Mouse (Mus musculus): ENCODE data around the gene Arl9.
"Not testable (repeated sequence)": the region's sequence is repeated elsewhere in the genome, so short reads cannot be mapped to it uniquely, and the experiment has no call there.

The Arl9 gene

DNA sequence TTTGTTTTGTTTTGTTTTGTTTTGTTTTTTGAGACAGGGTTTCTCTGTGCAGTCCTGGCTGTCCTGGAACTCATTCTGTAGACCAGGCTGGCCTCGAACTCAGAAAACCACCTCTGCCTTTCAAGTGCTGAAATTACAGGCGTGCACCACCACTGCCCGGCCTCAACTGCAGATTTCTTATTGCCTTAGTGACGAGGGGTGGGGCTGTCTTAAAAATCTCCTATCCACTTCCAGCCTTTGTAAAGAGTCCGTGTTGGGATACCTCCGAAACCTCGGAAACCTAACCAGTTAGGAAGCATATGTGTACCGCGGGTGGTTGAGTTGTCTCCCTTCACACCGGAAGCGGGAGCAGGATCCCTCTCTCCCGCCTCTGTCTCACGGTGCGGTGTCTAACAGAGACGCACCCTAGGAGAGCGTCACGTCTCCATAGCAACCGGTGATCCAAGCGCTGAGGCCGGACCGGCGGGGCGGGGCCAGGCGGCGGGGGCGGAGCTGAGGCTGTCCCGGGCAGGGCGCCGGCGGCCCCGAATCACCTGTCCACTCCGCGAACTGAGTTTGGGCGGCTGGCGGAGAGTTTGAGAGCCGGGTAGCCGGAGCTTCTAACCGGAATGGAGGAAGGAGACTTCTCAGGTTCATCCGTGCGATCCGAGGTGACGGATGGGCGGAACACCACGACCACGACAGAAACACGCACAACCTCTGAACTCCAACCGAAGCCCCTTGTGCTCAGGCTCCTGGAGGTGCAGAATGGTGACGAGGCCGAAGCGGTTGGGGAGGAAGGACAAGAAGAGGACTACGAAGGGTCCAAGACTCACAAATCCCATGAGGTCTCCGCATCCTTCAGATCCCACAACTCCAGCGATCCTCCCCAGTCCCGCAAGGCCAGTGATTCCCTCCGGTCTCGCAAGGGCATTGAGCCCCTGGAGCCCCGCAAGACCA lies 12.0 kb downstream of the Arl9 start, which contains the start of gene Thegl:
TSS of gene Thegl (plus strand) at position 480 of the 939 bp plus-strand sequence.
- DNase-seq (ENCODE audit: low read depth, low spot score), result peak; percentile 37

DNA sequence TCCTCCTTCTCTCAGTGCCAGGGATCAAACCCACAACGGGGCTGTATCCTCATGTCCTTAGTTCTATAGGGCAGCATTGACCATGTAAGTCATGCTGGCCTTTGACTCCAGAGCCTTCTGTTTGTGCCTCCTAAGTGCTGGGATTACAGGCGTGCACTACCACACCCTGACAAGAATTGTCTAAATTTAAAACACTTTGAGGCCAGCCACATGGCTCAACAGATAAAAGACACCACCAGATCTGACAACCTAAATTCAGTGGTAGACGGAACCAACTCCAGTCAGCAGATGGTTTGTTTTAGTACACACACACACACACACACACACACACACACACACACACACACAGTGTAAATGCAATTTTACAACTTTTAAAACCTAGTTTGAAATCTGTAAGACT lies 24.2 kb downstream of the Arl9 start:
- no peak for DNase-seq (ENCODE audit: low read depth, low spot score)

DNA sequence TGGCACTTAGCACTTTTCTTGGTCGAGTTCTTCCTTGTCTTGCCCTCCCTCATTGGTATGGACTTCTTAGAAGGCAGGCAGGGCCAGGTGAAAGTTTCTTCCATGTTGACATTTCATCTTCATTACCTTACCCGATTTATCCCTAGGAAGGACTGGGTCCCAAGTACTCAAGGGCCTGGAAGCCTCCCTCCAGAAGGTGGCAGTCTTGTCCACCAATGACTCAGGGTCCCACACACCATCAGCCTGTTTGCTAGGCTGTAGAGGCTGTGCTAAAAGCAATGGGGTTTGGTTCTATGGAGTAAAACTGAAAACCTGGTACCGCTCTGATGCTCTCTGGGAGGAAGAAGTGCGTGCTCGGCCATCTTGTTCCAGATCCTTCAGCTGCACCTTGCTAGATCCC lies 25.9 kb downstream of the Arl9 start:
- no peak for DNase-seq (ENCODE audit: low read depth, low spot score)

DNA sequence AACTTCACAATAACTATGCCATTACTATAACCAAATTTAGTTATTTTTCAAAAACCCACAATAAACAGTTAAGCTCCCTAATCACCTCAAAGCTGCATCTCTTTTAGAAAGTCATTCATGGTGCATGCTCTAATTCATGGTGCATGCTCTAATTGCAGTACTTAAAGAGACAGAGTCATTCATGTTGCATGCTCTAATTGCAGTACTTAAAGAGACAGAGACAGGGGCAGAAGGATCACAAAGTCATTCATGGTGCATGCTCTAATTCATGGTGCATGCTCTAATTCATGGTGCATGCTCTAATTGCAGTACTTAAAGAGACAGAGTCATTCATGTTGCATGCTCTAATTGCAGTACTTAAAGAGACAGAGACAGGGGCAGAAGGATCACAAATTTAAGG lies 31.2 kb downstream of the Arl9 start:
- DNase-seq (ENCODE audit: low read depth, low spot score), result not testable (repeated sequence)

DNA sequence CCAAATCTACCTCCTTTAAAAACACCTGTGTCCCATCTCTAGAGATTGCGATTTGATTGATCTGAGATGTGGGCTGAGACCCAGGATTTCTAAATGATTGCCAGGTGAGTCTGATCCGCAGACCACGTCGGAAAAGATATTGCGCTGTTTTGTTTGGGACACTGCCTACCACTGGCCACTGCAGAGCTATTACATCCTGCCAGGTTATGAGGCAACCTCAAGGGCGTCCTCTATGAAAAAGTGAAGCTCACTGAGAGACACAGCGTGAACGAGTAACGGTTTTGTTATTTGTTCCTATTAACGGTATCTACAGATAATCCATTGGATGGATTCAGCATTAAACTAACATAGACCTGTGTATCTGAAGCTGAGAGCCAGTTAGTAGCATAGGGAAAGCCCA lies 34.6 kb downstream of the Arl9 start:
- DNase-seq (ENCODE audit: low read depth, low spot score), result no peak

DNA sequence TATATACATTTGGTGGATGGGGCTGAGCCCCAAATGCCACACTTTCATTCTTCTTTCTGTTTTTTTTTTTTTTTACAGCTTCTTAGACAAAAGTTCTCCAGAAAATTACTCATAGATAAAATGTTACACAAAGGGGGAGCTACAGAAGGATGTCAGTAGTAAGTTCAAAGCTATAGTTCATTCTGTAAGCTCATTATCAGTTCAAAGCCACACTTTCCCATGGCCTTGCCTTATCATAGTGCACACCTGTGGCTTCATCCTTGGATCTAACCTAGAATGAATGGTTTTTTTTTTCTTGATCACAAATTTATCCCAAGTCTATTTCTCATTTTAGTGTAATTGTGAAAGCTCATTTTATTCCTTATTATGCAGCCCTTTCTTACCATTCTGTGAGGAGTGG lies 35.5 kb downstream of the Arl9 start:
- no peak for DNase-seq (ENCODE audit: low read depth, low spot score)

DNA sequence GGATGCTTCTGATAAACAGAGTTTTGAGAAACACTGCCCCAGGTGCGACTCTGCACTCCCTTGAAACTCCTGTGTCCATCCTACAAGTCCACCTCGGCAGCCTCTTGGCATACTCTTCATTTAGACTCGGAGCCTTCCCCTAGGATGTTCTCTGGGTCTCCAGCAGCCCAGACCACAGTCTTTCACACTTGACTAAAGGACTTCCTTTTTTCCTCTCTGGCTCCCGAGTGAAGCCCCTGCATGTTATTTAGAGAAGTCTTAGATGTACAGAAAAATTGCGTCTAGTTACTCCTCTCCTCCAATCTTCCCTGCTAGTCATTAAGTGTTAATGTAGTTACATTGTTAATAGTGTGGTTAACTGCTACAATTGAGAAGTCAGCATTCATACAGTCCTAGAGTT lies 40.5 kb downstream of the Arl9 start:
- no peak for DNase-seq (ENCODE audit: low read depth, low spot score)

DNA sequence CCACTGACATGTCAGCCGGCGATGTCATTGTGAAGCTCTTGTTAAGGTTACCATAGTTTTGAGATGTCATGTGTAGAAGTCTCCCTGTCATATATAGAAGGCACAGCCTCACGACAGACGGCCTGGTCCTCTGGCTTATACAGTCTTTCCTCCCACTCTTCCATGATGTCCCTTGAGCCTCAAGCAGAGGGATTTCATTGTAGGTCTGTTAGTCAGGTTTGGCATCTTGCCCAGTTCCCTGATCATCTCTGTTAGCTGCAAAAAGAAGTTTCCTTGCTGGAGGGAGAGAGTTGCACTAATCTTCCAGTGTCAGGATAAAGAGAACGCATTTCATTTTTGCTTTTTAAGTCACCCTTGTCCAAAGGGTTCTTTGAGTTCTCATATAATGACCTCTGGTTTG lies 48.8 kb downstream of the Arl9 start:
- DNase-seq (ENCODE audit: low read depth, low spot score), result no peak

DNA sequence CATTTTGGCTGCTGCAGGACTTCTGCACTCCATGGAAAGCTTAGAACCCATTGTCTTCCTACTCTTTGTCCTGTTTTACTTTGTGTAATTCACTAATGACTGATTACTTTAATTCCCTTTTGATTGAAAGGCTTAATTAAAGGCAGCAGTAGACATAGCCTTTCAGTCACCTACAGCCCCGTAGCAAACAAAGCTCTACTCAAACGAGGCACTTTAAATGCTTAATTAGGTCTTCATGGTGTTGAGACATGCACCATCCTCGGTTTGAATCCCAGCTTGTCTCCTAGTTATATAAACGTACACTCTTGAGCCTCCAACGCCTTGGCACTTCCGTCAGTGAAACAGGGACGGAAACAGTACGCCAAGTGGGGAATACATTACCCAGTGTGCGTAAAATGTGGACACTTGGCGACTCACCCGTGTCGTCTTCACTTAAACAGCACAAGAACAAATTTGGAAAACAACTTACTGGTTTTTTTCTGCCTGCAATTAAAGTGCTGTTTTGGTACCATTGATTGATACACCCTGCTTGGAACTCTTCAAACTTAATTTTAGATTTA lies 53.1 kb downstream of the Arl9 start:
- no peak for DNase-seq (ENCODE audit: low read depth, low spot score)

All from brain, embryonic 18.5 days (tissue).